Mouse (Mus musculus) CH12.LX (cell line): ENCODE measurements around the gene Mmab. TPM values are rescaled to one million over a fixed set of nuclear protein-coding genes. Genes with fewer than 3 reads are reported as not detected.

ENCODE experiments used
- DNase-seq: peaks from one replicate; pipeline ENCODE4 v3.0.0-alpha.2; 2013; ENCODE audit errors: extremely low read depth
- H3K27ac ChIP-seq: 2 replicates; pipeline ENCODE4 v1.5.1; 2012; ENCODE audit warnings: low read depth, mild to moderate bottlenecking, control low read depth, moderate library complexity; ENCODE audit not compliant: insufficient read depth
- H3K27me3 ChIP-seq: replicated peaks from 2 replicates; pipeline ENCODE3; 2012; ENCODE audit warnings: inconsistent platforms
- H3K36me3 ChIP-seq, 2 experiments: replicated peaks in 1 of 2; 2 replicates each; pipeline versions ENCODE3 to v1.6.1; 2012; ENCODE audit warnings: inconsistent platforms in 1 of 2, low read length in 1 of 2, mild to moderate bottlenecking in 1 of 2, mixed read lengths in 1 of 2, moderate library complexity in 1 of 2; ENCODE audit not compliant: control insufficient read depth in 1 of 2, insufficient read depth in 1 of 2
- H3K4me1 ChIP-seq, 2 experiments: 2 replicates each; pipeline ENCODE4 v1.6.1; 2012; ENCODE audit warnings: inconsistent platforms in 1 of 2, moderate library complexity in 1 of 2; ENCODE audit not compliant: insufficient read depth in 2 of 2, control insufficient read depth in 1 of 2
- H3K4me2 ChIP-seq: 2 replicates; pipeline ENCODE4 v1.6.1; 2012; ENCODE audit warnings: low read depth, mild to moderate bottlenecking, control low read depth; ENCODE audit not compliant: poor library complexity, insufficient read depth, severe bottlenecking
- H3K4me3 ChIP-seq, 3 experiments: fragments of 150-350 bp in 1 of 3; sonication (generic) in 1 of 3; replicated peaks in 1 of 3; 2 replicates each; pipeline versions ENCODE3 to v1.5.1; 2011 to 2012; ENCODE audit warnings: low read depth in 2 of 3, low read length in 2 of 3, mild to moderate bottlenecking in 2 of 3, moderate library complexity in 2 of 3, control low read depth in 1 of 3, improper control_type of control experiment in 1 of 3, inconsistent platforms in 1 of 3, mixed read lengths in 1 of 3; ENCODE audit not compliant: poor library complexity in 1 of 3
- H3K79me2 ChIP-seq: replicated peaks from 2 replicates; pipeline ENCODE4 v1.6.1; 2012; ENCODE audit warnings: mild to moderate bottlenecking, moderate library complexity; ENCODE audit not compliant: control insufficient read depth, poor library complexity, insufficient read depth, severe bottlenecking; ENCODE audit errors: extremely low read depth
- H3K9ac ChIP-seq: 2 replicates; pipeline ENCODE4 v1.6.1; 2012; ENCODE audit warnings: low read depth, mild to moderate bottlenecking, control low read depth, moderate library complexity; ENCODE audit not compliant: insufficient read depth
- H3K9me3 ChIP-seq: replicated peaks from 2 replicates; pipeline ENCODE3; 2012; ENCODE audit warnings: low read length, inconsistent platforms, mixed read lengths
- CHD2 ChIP-seq: IDR thresholded peaks from 2 replicates; pipeline ENCODE4 v1.6.1; 2011; ENCODE audit warnings: low read length, improper control_type of control experiment
- E2F4 ChIP-seq: IDR thresholded peaks from 2 replicates; pipeline ENCODE4 v1.6.1; 2011; ENCODE audit warnings: low read depth, low read length, improper control_type of control experiment; ENCODE audit not compliant: insufficient replicate concordance
- GABPA ChIP-seq: IDR thresholded peaks from 2 replicates; pipeline ENCODE4 v1.6.1; 2012; ENCODE audit warnings: low read depth, low read length, improper control_type of control experiment, inconsistent platforms; ENCODE audit not compliant: insufficient replicate concordance
- KAT2A ChIP-seq: IDR thresholded peaks from 2 replicates; pipeline ENCODE4 v1.6.1; 2012; ENCODE audit warnings: low read length, improper control_type of control experiment, inconsistent platforms; ENCODE audit not compliant: insufficient replicate concordance
- MAFK ChIP-seq: IDR thresholded peaks from 2 replicates; pipeline ENCODE4 v1.6.1; 2011; ENCODE audit warnings: low read length, improper control_type of control experiment; ENCODE audit not compliant: insufficient replicate concordance
- MAX ChIP-seq: IDR thresholded peaks from 2 replicates; pipeline ENCODE4 v1.6.1; 2011; ENCODE audit warnings: low read length, improper control_type of control experiment
- MXI1 ChIP-seq: IDR thresholded peaks from 2 replicates; pipeline ENCODE4 v1.6.1; 2011; ENCODE audit warnings: mild to moderate bottlenecking, low read depth, low read length, improper control_type of control experiment
- MYC ChIP-seq: IDR thresholded peaks from 2 replicates; pipeline ENCODE4 v1.6.1; 2011; ENCODE audit warnings: low read depth, mild to moderate bottlenecking, improper control_type of control experiment, low read length
- POLR2A ChIP-seq: IDR thresholded peaks from 2 replicates; pipeline ENCODE4 v1.6.1; 2011; ENCODE audit warnings: low read depth, mild to moderate bottlenecking, improper control_type of control experiment, low read length
- POLR2AphosphoS2 ChIP-seq: IDR thresholded peaks from 2 replicates; pipeline ENCODE4 v1.6.1; 2011; ENCODE audit warnings: low read depth, low read length, improper control_type of control experiment
- RAD21 ChIP-seq: IDR thresholded peaks from 2 replicates; pipeline ENCODE4 v1.6.1; 2011; ENCODE audit warnings: low read depth, mild to moderate bottlenecking, low read length, improper control_type of control experiment, moderate library complexity
- SMC3 ChIP-seq: IDR thresholded peaks from 2 replicates; pipeline ENCODE4 v1.6.1; 2011; ENCODE audit warnings: low read depth, low read length, improper control_type of control experiment
- TCF12 ChIP-seq: IDR thresholded peaks from 2 replicates; pipeline ENCODE4 v1.6.1; 2014; ENCODE audit warnings: low read depth, mild to moderate bottlenecking, inconsistent platforms, low read length, improper control_type of control experiment
- ZC3H11A ChIP-seq: IDR thresholded peaks from 2 replicates; pipeline ENCODE4 v1.6.1; 2012; ENCODE audit warnings: low read depth, mild to moderate bottlenecking, inconsistent platforms, low read length, improper control_type of control experiment
- dilution Hi-C: fragments of 300-500 bp; cut with MboI; formaldehyde crosslinking; loops from 2 replicates; pipeline ENCODE4 v1.14.3; 2020; ENCODE audit warnings: low sequenced_read_pairs; ENCODE audit not compliant: extremely low pct_unique_long_range_greater_than_20kb, extremely low pct_ligation_motif_present
- in situ Hi-C: fragments of 300-500 bp; cut with MboI; formaldehyde crosslinking; loops from 3 replicates; pipeline ENCODE4 v1.14.3; 2019; ENCODE audit warnings: low sequenced_read_pairs, low pct_ligation_motif_present, low pct_unique_long_range_greater_than_20kb, mixed read lengths
- polyA plus RNA-seq: library from polyadenylated mRNA; unstranded; fragments of >175 nt; gene quantifications from 2 replicates; pipeline ENCODE4 v1.2.1, GENCODE M21; 2012; ENCODE audit warnings: low read depth; ENCODE audit not compliant: insufficient read length
- total RNA-seq, 2 experiments: library from RNA; depleted of rRNA; stranded (reverse); fragments of 300-350 nt in 1 of 2; fragments of >200 nt in 1 of 2; gene quantifications; 2 replicates each; pipeline ENCODE4 v1.2.3; 2012 to 2014

The Mmab gene
- total and polyA plus RNA-seq, 3 experiments = 9.3 to 14.4 (median 10.9) TPM

GRCm38 (mm10) chr5:114406592-114406991, 37.3 kb downstream of the Mmab start:
- no peak for DNase-seq
- Histone ChIP-seq H3K27me3 (no peaks in the 10 kb centered on the region), H3K4me1 (no peaks in the 10 kb centered on the region), H3K4me3 (no peak overlapping the region), H3K9me3 (no peaks in the 10 kb centered on the region), H3K27ac (no peak overlapping the region), H3K4me2 (no peak overlapping the region), H3K79me2 (no peaks in the 10 kb centered on the region), H3K36me3 (peaks cover 98 to 100% of the 10 kb centered on the region in 2 experiments), H3K9ac (no peak overlapping the region)
- TF ChIP-seq MYC = no peak
- TF ChIP-seq POLR2AphosphoS2 = no peak
- dilution Hi-C loops (no loop called here), in situ Hi-C loops (no loop called here)

- dilution Hi-C loops = no loop called here
- TF ChIP-seq POLR2A (no peak), CHD2 (no peak), KAT2A (no peak), MXI1 (no peak), RAD21 (no peak), MAFK (no peak), TCF12 (no peak), GABPA (no peak), MAX (no peak), SMC3 (no peak), E2F4 (no peak)
- no peaks in the 10 kb centered on the region for H3K9me3 ChIP-seq
- DNase-seq = no peak
- no peak overlapping the region for H3K27ac ChIP-seq
- no peak overlapping the region for H3K9ac ChIP-seq
- H3K4me1 ChIP-seq = peaks cover 5 to 14% of the 10 kb centered on the region in 2 experiments; a peak in 3 of 4 replicates
- H3K4me3 ChIP-seq = no peak overlapping the region
- no peaks in the 10 kb centered on the region for H3K27me3 ChIP-seq
- H3K36me3 ChIP-seq = peaks cover 78 to 100% of the 10 kb centered on the region in 2 experiments
- in situ Hi-C loops = no loop called here
- H3K79me2 ChIP-seq = no peaks in the 10 kb centered on the region
- H3K4me2 ChIP-seq = no peak overlapping the region
These were observed 50.7 kb downstream of the Mmab start for GRCm38 (mm10) chr5:114393169-114393568.

- no peak for DNase-seq
- H3K27me3 ChIP-seq = no peaks in the 10 kb centered on the region
- peaks cover 4 to 16% of the 10 kb centered on the region in 2 experiments for H3K4me1 ChIP-seq
- no peak overlapping the region for H3K9ac ChIP-seq
- in situ Hi-C loops = loop anchor here (5.0 kb wide), 1 partner anchor 62 kb away; no protein-coding TSS in a partner anchor
- H3K9me3 ChIP-seq = no peaks in the 10 kb centered on the region
- no peak overlapping the region for H3K27ac ChIP-seq
- peaks cover 46 to 62% of the 10 kb centered on the region in 2 experiments for H3K36me3 ChIP-seq
- H3K79me2 ChIP-seq = peaks cover 22% of the 10 kb centered on the region
- no peak overlapping the region for H3K4me2 ChIP-seq
- dilution Hi-C loops = no loop called here
- no peak overlapping the region for H3K4me3 ChIP-seq
- no peak for TF ChIP-seq ZC3H11A
- TF ChIP-seq POLR2A = no peak
- TF ChIP-seq, all 38 proteins: peak for 0
These were observed 59.4 kb downstream of the Mmab start for GRCm38 (mm10) chr5:114384448-114384847.
